Mouse (Mus musculus): ENCODE data around the gene Arl3. TPM values are rescaled to one million over a fixed set of nuclear protein-coding genes. Genes with fewer than 3 reads are reported as not detected.

Arl3 gene
- total RNA-seq, 1 experiment from 2014 or later: 28.8 TPM

DNA sequence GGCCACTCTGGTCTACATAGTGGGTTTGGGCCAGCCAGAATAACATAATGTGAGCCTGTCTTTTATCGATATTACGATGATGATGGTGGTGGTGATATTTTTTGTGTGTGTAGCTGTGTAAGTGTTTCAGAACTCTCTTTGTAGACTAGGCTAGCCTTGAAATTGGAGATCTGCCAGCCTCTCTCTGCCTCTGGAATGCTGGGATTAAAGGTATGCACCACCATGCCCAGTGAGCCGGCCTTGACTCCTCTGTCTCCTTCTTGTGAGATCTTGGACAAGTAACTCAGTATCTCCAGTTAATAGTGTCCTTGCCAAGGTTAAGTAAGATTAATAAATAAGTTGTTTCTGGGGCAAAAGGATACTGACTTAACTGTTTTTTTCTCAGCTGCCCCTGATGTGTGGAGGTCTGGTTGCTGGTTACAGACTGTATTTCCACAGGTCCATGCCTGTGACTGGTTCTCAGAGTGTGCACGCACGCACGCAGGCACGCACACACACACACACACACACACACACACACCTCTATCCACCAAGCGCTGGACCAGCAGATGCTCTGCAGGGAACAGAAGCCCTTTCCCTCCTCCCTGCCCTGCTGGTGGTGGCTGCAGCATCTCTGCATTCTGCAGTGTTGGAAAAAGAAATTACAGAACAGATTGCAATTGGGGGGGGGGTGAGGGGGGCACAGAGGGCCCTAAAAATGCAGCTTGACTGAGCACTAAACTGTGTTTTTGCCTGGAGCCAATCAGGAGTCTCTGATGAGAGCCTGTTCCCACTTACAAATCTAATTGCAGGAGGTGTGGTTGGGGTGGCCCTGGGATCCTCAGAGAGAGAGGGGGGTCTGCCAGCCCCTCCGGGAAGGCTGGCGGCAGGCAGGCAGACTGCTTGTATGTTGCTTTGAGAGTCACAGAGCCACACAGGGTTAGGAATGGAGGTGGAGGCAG is 47.0 kb downstream of the Arl3 start:
- ATAC-seq (replicated peaks in 1 of 2; ENCODE audit: insufficient read depth in 1 of 2, low FRiP score in 2 of 2, low TSS enrichment in 1 of 2, low read depth in 1 of 2, poor library complexity in 2 of 2, severe bottlenecking in 2 of 2): no peak

DNA sequence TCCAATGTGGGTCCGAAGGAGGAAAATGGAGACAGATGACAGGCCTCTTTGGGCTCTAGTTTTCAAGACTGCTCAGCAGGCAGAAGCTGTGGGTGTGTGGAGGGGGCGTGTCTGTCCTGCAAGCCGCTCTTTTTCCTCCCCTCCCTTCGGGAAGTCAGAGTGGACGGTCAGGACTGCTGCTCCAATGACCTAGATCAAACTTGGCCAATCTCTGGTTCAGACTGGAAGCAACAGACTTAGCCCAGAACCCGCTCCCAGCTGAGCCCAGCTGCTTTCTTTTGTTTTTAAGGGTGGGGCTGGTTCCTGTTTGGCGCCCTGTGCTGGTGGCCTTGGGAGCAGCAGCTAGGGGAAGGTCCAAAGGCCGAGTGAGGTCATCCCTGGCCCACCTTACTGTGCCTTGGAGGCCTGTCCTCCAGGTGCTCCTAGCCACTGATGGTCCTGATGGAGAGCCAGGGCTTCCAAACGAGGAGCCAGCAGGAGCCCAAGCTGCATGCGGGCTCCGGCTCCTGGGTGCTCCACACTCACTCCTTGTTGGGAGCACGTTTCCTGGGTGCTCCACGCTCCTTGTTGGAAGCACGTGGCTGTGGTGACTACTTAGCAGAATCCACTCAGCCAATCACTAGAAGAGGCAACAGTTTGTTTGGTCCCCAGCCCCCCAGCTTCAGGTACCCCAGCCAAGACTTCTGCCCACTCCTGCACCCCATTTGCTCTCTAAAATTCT is 48.2 kb downstream of the Arl3 start:
- ATAC-seq (replicated peaks in 1 of 2; ENCODE audit: insufficient read depth in 1 of 2, low FRiP score in 2 of 2, low TSS enrichment in 1 of 2, low read depth in 1 of 2, poor library complexity in 2 of 2, severe bottlenecking in 2 of 2): no peak

- ATAC-seq (replicated peaks in 1 of 2; ENCODE audit: insufficient read depth in 1 of 2, low FRiP score in 2 of 2, low TSS enrichment in 1 of 2, low read depth in 1 of 2, poor library complexity in 2 of 2, severe bottlenecking in 2 of 2): no peak
Observed at GRCm38 (mm10) chr19:46524152-46524544, 48.9 kb downstream of the Arl3 start.

GRCm38 (mm10) chr19:46523480-46524151 is 49.4 kb downstream of the Arl3 start:
- ATAC-seq (replicated peaks in 1 of 2; ENCODE audit: insufficient read depth in 1 of 2, low FRiP score in 2 of 2, low TSS enrichment in 1 of 2, low read depth in 1 of 2, poor library complexity in 2 of 2, severe bottlenecking in 2 of 2): no peak

DNA sequence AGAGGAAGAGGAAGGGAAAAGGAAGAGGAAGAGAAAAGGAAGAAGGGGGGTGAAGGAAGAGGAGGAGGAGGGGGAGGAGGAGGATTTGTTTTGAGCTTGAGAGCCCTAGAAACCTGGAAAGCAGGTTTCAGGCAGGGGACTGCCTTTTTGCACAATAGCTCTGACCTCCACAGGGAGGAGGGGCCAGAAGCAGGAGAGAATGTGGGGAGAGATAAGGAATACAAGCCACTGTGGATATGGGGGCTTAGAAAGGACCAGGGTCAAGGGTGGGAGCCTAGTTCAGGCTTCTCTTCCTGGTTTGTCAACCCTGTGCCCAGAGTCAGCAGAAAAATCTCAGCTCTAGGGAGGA is 49.9 kb downstream of the Arl3 start:
- ATAC-seq (replicated peaks in 1 of 2; ENCODE audit: insufficient read depth in 1 of 2, low FRiP score in 2 of 2, low TSS enrichment in 1 of 2, low read depth in 1 of 2, poor library complexity in 2 of 2, severe bottlenecking in 2 of 2): no peak

DNA sequence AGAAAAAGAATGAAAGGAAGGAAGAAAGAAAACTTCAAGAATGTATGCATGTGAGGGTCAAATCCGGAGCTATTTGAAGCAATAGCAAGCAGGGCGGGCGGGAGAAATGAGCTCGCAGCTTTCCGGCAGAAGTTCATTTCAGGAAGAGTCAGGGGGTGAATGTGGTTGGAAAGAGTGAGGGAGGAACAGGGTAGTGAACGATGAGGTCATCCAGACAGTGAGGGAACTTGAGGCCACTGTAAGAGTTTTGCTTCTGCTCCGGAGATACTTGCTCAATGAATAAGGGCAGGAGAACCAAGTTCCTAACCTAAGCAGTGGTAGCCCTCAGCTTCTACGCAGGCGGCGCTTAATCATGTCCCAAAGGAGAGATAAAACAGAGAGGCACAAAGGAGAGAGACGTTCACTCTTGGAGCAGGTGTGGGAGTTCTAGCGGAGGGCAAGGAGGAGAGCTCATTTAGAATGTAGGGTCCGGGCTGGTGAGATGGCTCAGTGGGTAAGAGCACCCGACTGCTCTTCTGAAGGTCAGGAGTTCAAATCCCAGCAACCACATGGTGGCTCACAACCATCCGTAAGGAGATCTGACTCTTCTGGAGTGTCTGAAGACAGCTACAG is 50.5 kb downstream of the Arl3 start:
- ATAC-seq (replicated peaks in 1 of 2; ENCODE audit: insufficient read depth in 1 of 2, low FRiP score in 2 of 2, low TSS enrichment in 1 of 2, low read depth in 1 of 2, poor library complexity in 2 of 2, severe bottlenecking in 2 of 2): peak; percentile 78 to 82

GRCm38 (mm10) chr19:46521698-46522097 is 51.3 kb downstream of the Arl3 start:
- ATAC-seq (replicated peaks in 1 of 2; ENCODE audit: insufficient read depth in 1 of 2, low FRiP score in 2 of 2, low TSS enrichment in 1 of 2, low read depth in 1 of 2, poor library complexity in 2 of 2, severe bottlenecking in 2 of 2): no peak

DNA sequence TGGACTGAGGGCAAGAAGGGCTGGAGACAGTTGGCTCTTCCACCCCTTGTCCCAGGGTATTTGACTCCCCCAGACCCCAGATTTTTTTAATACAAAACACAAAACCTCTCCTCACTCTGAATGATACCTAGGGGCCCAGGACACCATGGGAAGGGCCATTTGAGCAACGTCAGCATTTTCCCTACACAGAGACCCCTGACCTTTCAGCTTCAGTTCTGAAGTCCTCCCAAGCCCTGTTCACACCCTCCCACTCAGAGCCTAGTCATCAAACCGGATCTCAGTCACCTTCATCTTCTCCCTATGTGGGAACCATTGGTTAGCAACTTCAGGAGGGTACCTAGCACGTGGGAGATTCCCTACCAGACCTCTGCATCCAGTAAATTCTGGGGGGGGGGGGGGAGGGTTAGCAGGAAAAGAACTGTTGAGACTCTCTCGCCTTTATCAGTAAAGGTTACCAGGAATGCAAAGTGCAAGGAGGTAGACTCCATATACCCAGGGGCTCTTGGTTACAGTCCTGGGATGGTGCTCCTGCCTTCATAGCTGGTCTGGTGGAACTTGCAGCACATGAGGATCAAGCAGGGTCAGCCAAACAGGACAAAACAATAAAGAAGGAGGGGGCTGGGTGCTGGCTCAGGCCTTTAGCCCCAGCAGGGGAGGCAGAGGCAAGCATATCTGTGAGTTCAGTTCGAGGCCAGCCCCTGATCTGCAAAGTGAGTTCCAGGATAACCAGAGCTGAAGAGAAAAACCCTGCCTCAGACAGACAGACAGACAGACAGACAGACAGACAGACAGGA is 54.0 kb downstream of the Arl3 start:
- no peak for ATAC-seq (replicated peaks in 1 of 2; ENCODE audit: insufficient read depth in 1 of 2, low FRiP score in 2 of 2, low TSS enrichment in 1 of 2, low read depth in 1 of 2, poor library complexity in 2 of 2, severe bottlenecking in 2 of 2)

DNA sequence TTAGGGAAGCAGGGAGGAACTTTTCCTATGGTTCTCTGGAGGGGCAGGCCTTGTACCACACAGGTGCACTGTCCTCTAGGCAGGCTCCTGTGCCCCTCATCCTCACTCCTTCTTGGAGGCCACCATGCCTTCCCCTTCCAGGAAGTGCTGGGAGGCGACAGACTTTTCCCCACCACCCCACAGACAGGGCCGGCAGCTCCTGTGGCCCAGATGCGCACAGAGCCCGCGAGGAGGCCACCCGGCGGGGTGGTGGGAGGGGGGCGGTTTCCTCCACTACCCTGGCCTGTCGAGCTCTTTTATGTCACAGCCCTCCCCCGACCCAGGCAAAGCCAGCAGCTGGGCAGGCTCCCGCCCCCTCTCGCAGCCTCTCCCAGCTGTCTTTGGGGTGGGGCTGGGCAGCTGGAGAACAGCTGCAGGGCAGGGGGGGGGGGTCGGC is 54.6 kb downstream of the Arl3 start:
- ATAC-seq (replicated peaks in 1 of 2; ENCODE audit: insufficient read depth in 1 of 2, low FRiP score in 2 of 2, low TSS enrichment in 1 of 2, low read depth in 1 of 2, poor library complexity in 2 of 2, severe bottlenecking in 2 of 2): peak; percentile 39 to 49

DNA sequence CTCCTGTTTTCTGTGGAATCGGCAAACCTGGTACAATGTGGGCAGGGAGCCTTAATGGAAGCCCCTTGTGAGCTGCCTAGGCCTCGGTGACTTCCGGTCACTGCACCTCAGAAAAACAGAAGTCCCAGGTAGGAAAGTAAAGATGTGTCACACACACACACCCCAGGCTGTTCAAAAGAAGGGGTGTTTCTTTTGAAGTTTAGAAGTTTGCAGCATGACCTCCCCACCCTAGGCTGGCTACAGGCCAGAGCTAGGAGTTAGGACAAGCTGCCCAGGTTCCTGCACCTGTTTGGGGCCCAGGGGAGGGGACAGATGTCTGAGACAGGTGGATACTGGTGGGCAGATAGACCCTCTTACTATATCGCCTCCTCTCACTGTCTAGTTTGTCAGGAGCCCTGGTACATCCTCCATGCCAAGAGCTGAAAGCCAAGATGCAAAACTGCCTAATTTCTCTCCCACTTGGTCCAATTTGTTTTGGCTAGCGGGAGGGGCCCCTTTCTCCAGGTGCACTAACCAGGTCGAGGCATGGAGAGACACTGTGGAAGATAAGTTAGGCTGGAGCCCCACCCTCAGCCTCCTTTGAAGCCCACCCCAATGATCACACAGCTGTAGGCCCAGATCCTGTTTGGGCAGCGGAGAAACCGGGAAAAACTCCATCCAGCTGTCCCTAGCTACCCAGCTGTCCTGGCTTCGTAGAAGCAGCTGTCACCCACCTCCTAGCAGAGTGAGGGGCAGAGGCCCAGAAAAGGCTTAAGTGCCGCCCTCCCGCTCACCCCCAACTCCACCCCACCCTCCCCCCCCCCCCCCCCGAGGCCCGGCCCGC is 55.3 kb downstream of the Arl3 start:
- no peak for ATAC-seq (replicated peaks in 1 of 2; ENCODE audit: insufficient read depth in 1 of 2, low FRiP score in 2 of 2, low TSS enrichment in 1 of 2, low read depth in 1 of 2, poor library complexity in 2 of 2, severe bottlenecking in 2 of 2)

- ATAC-seq (replicated peaks in 1 of 2; ENCODE audit: insufficient read depth in 1 of 2, low FRiP score in 2 of 2, low TSS enrichment in 1 of 2, low read depth in 1 of 2, poor library complexity in 2 of 2, severe bottlenecking in 2 of 2): 0 out of 4 replicates have a peak, but pooled peaks of 1 of the 2 experiments have one; percentile 20
Observed at GRCm38 (mm10) chr19:46516667-46517528, 56.1 kb downstream of the Arl3 start.

GRCm38 (mm10) chr19:46515287-46515821 is 57.6 kb downstream of the Arl3 start:
- no peak for ATAC-seq (replicated peaks in 1 of 2; ENCODE audit: insufficient read depth in 1 of 2, low FRiP score in 2 of 2, low TSS enrichment in 1 of 2, low read depth in 1 of 2, poor library complexity in 2 of 2, severe bottlenecking in 2 of 2)

DNA sequence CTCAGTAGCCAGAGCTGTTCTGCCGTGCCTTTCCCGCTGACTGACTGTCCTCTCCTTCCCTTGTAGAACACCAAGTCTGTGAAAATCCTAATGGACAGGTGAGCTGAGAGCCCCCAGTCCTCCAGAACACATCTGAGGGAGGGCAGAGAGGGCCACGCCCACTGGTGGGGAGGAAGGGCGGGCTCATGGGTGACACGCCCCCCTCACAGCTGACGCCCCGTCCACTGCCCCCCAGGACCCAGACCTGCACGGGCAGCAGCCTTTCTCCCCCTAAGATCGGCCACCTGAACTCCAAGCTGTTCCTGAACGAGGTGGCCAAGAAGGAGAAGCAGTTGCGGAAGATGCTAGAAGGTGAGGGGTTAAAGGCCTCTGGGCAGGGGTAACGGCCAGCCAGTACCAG is 58.6 kb downstream of the Arl3 start:
- no peak for ATAC-seq (replicated peaks in 1 of 2; ENCODE audit: insufficient read depth in 1 of 2, low FRiP score in 2 of 2, low TSS enrichment in 1 of 2, low read depth in 1 of 2, poor library complexity in 2 of 2, severe bottlenecking in 2 of 2)

DNA sequence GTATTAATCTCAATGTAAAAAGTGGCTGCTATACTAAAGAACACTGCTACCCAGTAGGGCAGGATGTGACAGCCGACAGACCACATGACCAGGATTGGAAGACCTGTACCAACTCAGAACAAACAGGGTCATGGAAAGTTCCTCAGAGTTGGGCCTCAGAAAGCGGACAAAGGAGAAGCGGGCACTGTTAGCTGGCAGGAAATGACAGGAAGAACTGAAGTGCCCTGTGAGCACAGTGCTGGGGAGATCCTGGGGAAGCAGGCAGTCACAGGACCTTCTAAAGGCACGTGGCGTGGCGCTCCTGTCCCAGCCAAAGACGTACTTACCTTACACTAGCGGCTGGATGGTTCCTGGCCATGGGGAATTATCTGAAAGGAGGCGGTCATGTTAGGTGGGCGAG is 61.7 kb downstream of the Arl3 start:
- ATAC-seq (replicated peaks in 1 of 2; ENCODE audit: insufficient read depth in 1 of 2, low FRiP score in 2 of 2, low TSS enrichment in 1 of 2, low read depth in 1 of 2, poor library complexity in 2 of 2, severe bottlenecking in 2 of 2): peak; percentile 68 to 77

- ATAC-seq (replicated peaks in 1 of 2; ENCODE audit: insufficient read depth in 1 of 2, low FRiP score in 2 of 2, low TSS enrichment in 1 of 2, low read depth in 1 of 2, poor library complexity in 2 of 2, severe bottlenecking in 2 of 2): peak; percentile 40 to 43; a peak in 2 of 4 replicates
Observed at GRCm38 (mm10) chr19:46510824-46511223, 62.2 kb downstream of the Arl3 start.
